Mouse (Mus musculus) liver, embryonic 14.5 days (tissue): ENCODE measurements around the gene Hps5. TPM values are rescaled to one million over a fixed set of nuclear protein-coding genes. Genes with fewer than 3 reads are reported as not detected.

ENCODE experiments used
- ATAC-seq: fragments of 200-750 bp; cut with Nextera tagmentation; 2 replicates; pipeline ENCODE4 v1.8.0; 2017; ENCODE audit warnings: moderate number of reproducible peaks, mild to moderate bottlenecking, moderate library complexity; ENCODE audit not compliant: insufficient read depth
- DNase-seq, 3 experiments: peaks; one replicate each; pipeline ENCODE4 v3.0.0-alpha.2; 2012 to 2013; ENCODE audit warnings: low read depth in 3 of 3, low spot score in 3 of 3
- H3K27ac ChIP-seq: fragments of 300-500 bp; sonication (generic); 2 replicates; pipeline ENCODE4 v1.5.1; 2014; ENCODE audit warnings: moderate library complexity, mild to moderate bottlenecking, control low read depth, inconsistent platforms
- H3K27me3 ChIP-seq: fragments of 300-500 bp; sonication (generic); 2 replicates; pipeline ENCODE4 v1.6.1; 2014; ENCODE audit warnings: mild to moderate bottlenecking, low read length, moderate library complexity; ENCODE audit not compliant: control insufficient read depth, insufficient read depth
- H3K36me3 ChIP-seq: fragments of 300-500 bp; sonication (generic); replicated peaks from 2 replicates; pipeline ENCODE4 v1.6.1; 2014; ENCODE audit warnings: low read depth; ENCODE audit not compliant: control insufficient read depth, insufficient read depth
- H3K4me1 ChIP-seq, 2 experiments: fragments of 200-500 bp in 1 of 2; fragments of 300-500 bp in 1 of 2; sonication (generic) in 1 of 2; replicated peaks; 2 replicates each; pipeline ENCODE4 v1.6.1; 2012 to 2014; ENCODE audit warnings: antibody characterized with exemption in 1 of 2, inconsistent platforms in 1 of 2, low read length in 1 of 2; ENCODE audit not compliant: control insufficient read depth in 2 of 2, insufficient read depth in 2 of 2
- H3K4me2 ChIP-seq: fragments of 300-500 bp; sonication (generic); 2 replicates; pipeline ENCODE4 v1.6.1; 2014; ENCODE audit warnings: low read depth, mild to moderate bottlenecking, control low read depth, moderate library complexity
- H3K4me3 ChIP-seq, 2 experiments: fragments of 200-500 bp in 1 of 2; fragments of 300-500 bp in 1 of 2; sonication (generic) in 1 of 2; 2 replicates each; pipeline ENCODE4 v1.5.1; 2012 to 2014; ENCODE audit warnings: low read depth in 2 of 2, low read length in 2 of 2, mild to moderate bottlenecking in 2 of 2, control low read depth in 1 of 2, inconsistent platforms in 1 of 2, moderate library complexity in 1 of 2; ENCODE audit not compliant: insufficient read depth in 1 of 2
- H3K9ac ChIP-seq: fragments of 300-500 bp; sonication (generic); replicated peaks from 2 replicates; pipeline ENCODE4 v1.6.1; 2014; ENCODE audit warnings: mild to moderate bottlenecking, control low read depth, moderate library complexity
- H3K9me3 ChIP-seq: fragments of 300-500 bp; sonication (generic); 2 replicates; pipeline ENCODE4 v1.6.1; 2016; ENCODE audit warnings: low read length, mixed read lengths; ENCODE audit not compliant: control insufficient read depth
- CTCF ChIP-seq: IDR thresholded peaks from 2 replicates; pipeline ENCODE4 v1.5.1; 2016; ENCODE audit warnings: antibody characterized with exemption, low read depth, control low read depth
- EP300 ChIP-seq: IDR thresholded peaks from 2 replicates; pipeline ENCODE4 v1.6.1; 2016; ENCODE audit warnings: antibody characterized with exemption, low read depth
- WGBS: fragments of 180-500 bp; shearing (Covaris S2); extraction: QIAGEN DNeasy Blood & Tissue Kit; methylation state at CpG from one replicate; pipeline ENCODE4 v1.1.7; 2014; ENCODE audit not compliant: insufficient replicate concordance; 5-methylcytosine and 5-hydroxymethylcytosine counted together
- polyA plus RNA-seq, 2 experiments: library from polyadenylated mRNA; depleted of rRNA in 1 of 2; stranded (reverse) in 1 of 2; unstranded in 1 of 2; fragments of >200 nt; fragmentation: Nextera tagmentation in 1 of 2; extraction: Ambion mirVana in 1 of 2; gene quantifications; 2 replicates each; pipeline versions ENCODE4 v1.2.1 to v1.2.3; 2012 to 2014

Gene Hps5
- polyA plus RNA-seq, 2 experiments = 4.1 to 6.3 TPM

DNA sequence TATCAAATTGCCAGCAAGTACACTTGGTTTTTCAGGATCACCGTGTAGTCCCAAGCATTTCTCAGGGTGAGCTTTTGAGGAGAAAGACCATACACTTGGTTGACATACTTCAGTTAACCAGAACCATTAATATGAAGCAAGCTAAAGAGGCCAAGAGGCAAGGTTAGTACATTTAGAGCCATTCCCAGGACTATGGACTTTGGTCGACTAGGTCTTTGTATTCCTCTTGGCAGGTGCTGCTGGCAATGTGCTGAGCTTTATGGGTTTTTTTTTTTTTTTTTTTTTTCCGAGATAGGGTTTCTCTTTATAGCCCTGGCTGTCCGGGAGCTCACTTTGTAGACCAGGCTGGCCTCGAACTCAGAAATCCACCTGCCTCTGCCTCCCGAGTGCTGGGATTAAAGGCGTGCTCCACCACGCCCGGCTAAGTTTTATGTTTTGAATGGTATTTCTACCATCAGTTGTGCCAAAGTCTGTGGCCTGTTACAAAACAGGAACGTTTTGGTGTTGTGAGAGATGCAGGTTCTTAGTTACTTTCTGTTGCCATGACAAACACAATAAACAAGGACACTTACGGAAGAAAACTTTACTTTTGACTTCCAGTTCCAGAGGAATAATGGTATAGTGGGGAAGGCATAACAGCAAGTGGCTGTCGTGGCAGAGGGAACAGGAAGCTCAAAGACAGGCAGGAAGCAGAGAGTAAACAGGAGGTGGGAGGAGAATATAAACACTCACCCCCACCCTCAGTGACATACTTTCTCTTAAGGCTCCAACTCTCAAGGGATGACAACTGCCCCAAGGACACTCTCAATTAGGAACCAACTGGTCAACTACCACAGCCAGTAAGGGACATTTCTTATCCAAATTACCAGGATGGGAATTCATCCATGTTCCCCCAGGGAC, 57.1 kb downstream of the Hps5 start:
- no peak overlapping the region for H3K4me3 ChIP-seq
- 51% methylated on average over 12 of the region's 12 CpGs for WGBS
- H3K27me3 ChIP-seq = no peaks in the 10 kb centered on the region
- no peak for DNase-seq
- H3K9ac ChIP-seq = no peak overlapping the region
- no peak overlapping the region for H3K27ac ChIP-seq
- TF ChIP-seq EP300 (no peak), CTCF (no peak)
- no peak overlapping the region for H3K4me2 ChIP-seq
- H3K9me3 ChIP-seq = no peaks in the 10 kb centered on the region
- peaks cover 0 to 7% of the 10 kb centered on the region in 2 experiments; a peak in 2 of 4 replicates for H3K4me1 ChIP-seq
- H3K36me3 ChIP-seq = no peaks in the 10 kb centered on the region
- no peak for ATAC-seq

DNA sequence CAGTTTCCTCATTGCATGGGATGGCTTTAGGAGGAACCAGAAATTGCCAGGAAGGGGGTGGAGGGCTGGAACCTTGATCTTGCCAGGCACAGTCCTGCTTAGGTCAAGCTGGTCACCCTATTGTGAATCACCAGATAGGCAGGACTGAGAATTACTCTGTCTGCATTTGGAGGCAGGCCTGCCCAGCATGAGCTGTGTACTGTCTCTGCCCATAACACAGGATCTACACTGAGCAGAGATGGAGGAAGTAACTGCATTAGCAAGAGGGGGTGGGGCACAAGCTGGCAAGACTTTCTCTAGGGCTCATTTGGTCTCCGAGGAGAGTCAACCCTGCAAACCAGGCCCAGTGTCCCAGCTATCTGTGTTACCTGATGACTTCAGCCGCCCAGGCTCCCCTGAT, 60.9 kb downstream of the Hps5 start:
- ATAC-seq (no peak), DNase-seq (no peak)
- H3K9me3 ChIP-seq = no peaks in the 10 kb centered on the region
- H3K9ac ChIP-seq = no peak overlapping the region
- no peak overlapping the region for H3K4me3 ChIP-seq
- H3K27me3 ChIP-seq = no peaks in the 10 kb centered on the region
- WGBS = 42% methylated on average over 2 of the region's 2 CpGs
- no peaks in the 10 kb centered on the region for H3K36me3 ChIP-seq
- no peak for TF ChIP-seq EP300
- no peak for TF ChIP-seq CTCF
- H3K4me2 ChIP-seq = no peak overlapping the region
- no peak overlapping the region for H3K27ac ChIP-seq
- H3K4me1 ChIP-seq = peaks cover 0 to 7% of the 10 kb centered on the region in 2 experiments; a peak in 2 of 4 replicates

DNA sequence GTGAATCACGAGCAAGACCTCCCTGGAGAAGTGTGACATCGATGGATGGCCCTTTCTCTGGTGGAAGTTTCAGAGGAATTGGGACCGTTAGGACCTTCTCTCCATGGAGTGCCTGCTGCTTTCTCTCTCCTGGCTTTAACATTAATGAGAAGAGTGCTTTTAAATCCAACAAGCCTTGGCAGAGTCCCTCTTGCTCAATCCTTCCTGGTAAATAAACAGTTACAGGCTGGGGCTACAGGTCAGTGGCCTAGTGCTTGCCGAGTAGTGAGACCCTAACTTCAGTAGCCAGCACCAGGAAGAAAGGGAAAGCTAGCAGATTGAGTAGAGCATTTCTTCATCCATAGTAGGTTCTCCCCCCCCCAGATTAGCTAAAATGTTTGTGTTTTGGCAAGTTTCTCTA, 63.4 kb downstream of the Hps5 start, which contains the start of gene Saa4:
Gene Saa4 (minus strand): TSS at position 146 of the 400 bp plus-strand sequence.
- H3K4me2 ChIP-seq = peak within 1 kb of the TSS; percentile 25
- H3K27ac ChIP-seq = no peak within 1 kb of the TSS
- no peaks in the 10 kb centered on the region for H3K27me3 ChIP-seq
- H3K36me3 ChIP-seq = no peaks in the 10 kb centered on the region
- ATAC-seq (no peak), DNase-seq (no peak)
- 61% methylated on average over 4 of the region's 4 CpGs for WGBS
- no peak within 1 kb of the TSS for H3K9ac ChIP-seq
- H3K9me3 ChIP-seq = no peaks in the 10 kb centered on the region
- H3K4me3 ChIP-seq = peak within 1 kb of the TSS; percentile 23 to 32; a peak in 3 of 4 replicates
- no peak for TF ChIP-seq EP300
- no peak for TF ChIP-seq CTCF
- no peaks in the 10 kb centered on the region for H3K4me1 ChIP-seq

DNA sequence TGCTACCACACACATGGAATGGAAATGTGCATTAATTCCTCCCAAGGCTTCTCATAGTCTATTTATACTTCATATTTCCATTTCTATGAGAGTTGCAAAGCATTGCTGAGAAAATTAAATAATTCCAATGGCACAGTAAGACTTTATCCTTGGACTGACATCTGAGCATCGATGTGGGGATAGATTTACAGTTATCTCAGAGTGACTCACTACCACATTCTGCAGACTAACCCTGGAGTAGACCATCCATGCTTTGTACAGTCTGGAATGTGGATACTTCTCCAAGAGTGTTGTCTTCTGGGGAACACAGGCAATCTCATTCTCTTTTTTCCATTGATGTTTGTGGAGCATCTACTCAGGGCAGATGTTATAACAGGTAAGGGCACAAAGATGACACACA, 68.3 kb downstream of the Hps5 start:
- 70% methylated on average over 1 of the region's 1 CpGs for WGBS
- ATAC-seq (no peak), DNase-seq (no peak)
- H3K27ac ChIP-seq = no peak overlapping the region
- no peak overlapping the region for H3K4me3 ChIP-seq
- H3K9ac ChIP-seq = no peak overlapping the region
- no peak for TF ChIP-seq EP300
- TF ChIP-seq CTCF = no peak
- no peaks in the 10 kb centered on the region for H3K27me3 ChIP-seq
- no peaks in the 10 kb centered on the region for H3K9me3 ChIP-seq
- peaks cover 0 to 3% of the 10 kb centered on the region in 2 experiments; a peak in 1 of 4 replicates for H3K4me1 ChIP-seq
- H3K36me3 ChIP-seq = no peaks in the 10 kb centered on the region
- H3K4me2 ChIP-seq = no peak overlapping the region

DNA sequence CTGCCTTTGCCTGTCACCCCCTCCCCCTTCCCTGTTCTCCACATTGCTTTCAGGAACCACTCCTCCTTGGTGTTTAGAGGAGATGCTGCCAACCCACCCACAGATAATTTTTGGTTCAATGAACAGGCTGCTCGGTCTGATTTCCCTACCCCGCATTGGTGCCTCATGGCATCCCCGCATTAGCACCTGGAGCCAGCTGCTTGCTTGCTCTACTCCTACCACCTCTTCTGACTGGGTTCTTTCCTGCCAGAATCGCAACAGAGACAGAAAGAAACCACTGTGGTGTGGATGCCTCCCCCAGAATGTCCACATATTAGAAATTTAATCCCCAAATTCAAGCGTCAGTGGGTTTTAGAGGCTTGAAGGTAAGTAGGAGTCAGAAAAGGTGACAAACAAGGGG, 71.5 kb downstream of the Hps5 start:
- TF ChIP-seq EP300 (no peak), CTCF (no peak)
- 55% methylated on average over 5 of the region's 5 CpGs for WGBS
- H3K4me2 ChIP-seq = no peak overlapping the region
- no peak overlapping the region for H3K9ac ChIP-seq
- H3K36me3 ChIP-seq = no peaks in the 10 kb centered on the region
- H3K4me1 ChIP-seq = peaks cover 0 to 8% of the 10 kb centered on the region in 2 experiments; a peak in 2 of 4 replicates
- ATAC-seq (no peak), DNase-seq (no peak)
- no peaks in the 10 kb centered on the region for H3K9me3 ChIP-seq
- H3K4me3 ChIP-seq = no peak overlapping the region
- H3K27ac ChIP-seq = no peak overlapping the region
- H3K27me3 ChIP-seq = no peaks in the 10 kb centered on the region
